Mouse (Mus musculus) heart, embryonic 11.5 days (tissue): Measurements from ENCODE around the gene Ptpn5. TPM values are rescaled to one million over a fixed set of nuclear protein-coding genes. Genes with fewer than 3 reads are reported as not detected.

ENCODE experiments used
- ATAC-seq: fragments of 200-750 bp; cut with Nextera tagmentation; replicated peaks from 2 replicates; pipeline ENCODE4 v1.8.0; 2017; ENCODE audit warnings: moderate library complexity; ENCODE audit not compliant: insufficient number of reproducible peaks, low FRiP score, low TSS enrichment
- H3K27ac ChIP-seq: fragments of 300-500 bp; sonication (generic); 2 replicates; pipeline ENCODE4 v1.5.1; 2014; ENCODE audit warnings: mild to moderate bottlenecking, low read depth, low read length
- H3K27me3 ChIP-seq: fragments of 300-500 bp; sonication (generic); 2 replicates; pipeline ENCODE4 v1.6.1; 2014; ENCODE audit warnings: mild to moderate bottlenecking, low read length, mixed read lengths; ENCODE audit not compliant: control insufficient read depth, insufficient read depth
- H3K36me3 ChIP-seq: fragments of 300-500 bp; sonication (generic); 2 replicates; pipeline ENCODE4 v1.6.1; 2014; ENCODE audit warnings: mild to moderate bottlenecking, low read length, moderate library complexity, mixed read lengths; ENCODE audit not compliant: control insufficient read depth, insufficient read depth
- H3K4me1 ChIP-seq: fragments of 300-500 bp; sonication (generic); 2 replicates; pipeline ENCODE4 v1.6.1; 2014; ENCODE audit warnings: low read length; ENCODE audit not compliant: control insufficient read depth, insufficient read depth
- H3K4me2 ChIP-seq: fragments of 300-500 bp; sonication (generic); 2 replicates; pipeline ENCODE4 v1.6.1; 2014; ENCODE audit warnings: mild to moderate bottlenecking, moderate library complexity
- H3K4me3 ChIP-seq: fragments of 300-500 bp; sonication (generic); 2 replicates; pipeline ENCODE4 v1.5.1; 2014; ENCODE audit warnings: low read depth, low read length
- H3K9ac ChIP-seq: fragments of 300-500 bp; sonication (generic); 2 replicates; pipeline ENCODE4 v1.6.1; 2014; ENCODE audit warnings: mild to moderate bottlenecking, low read depth, low read length, moderate library complexity
- H3K9me3 ChIP-seq: fragments of 300-500 bp; sonication (generic); replicated peaks from 2 replicates; pipeline ENCODE4 v1.6.1; 2016; ENCODE audit warnings: low read length; ENCODE audit not compliant: control insufficient read depth
- WGBS: fragments of 180-500 bp; shearing (Covaris S2); extraction: QIAGEN DNeasy Blood & Tissue Kit; methylation state at CpG from one replicate; pipeline ENCODE4 v1.1.7; 2014; ENCODE audit not compliant: insufficient replicate concordance; 5-methylcytosine and 5-hydroxymethylcytosine counted together
- polyA plus RNA-seq: library from polyadenylated mRNA; unstranded; fragments of >200 nt; fragmentation: Nextera tagmentation; extraction: Ambion mirVana; gene quantifications from 2 replicates; pipeline ENCODE4 v1.2.1, GENCODE M21; 2014

The Ptpn5 gene
- polyA plus RNA-seq, 1 experiment from 2014 or later: 0.07 TPM

DNA sequence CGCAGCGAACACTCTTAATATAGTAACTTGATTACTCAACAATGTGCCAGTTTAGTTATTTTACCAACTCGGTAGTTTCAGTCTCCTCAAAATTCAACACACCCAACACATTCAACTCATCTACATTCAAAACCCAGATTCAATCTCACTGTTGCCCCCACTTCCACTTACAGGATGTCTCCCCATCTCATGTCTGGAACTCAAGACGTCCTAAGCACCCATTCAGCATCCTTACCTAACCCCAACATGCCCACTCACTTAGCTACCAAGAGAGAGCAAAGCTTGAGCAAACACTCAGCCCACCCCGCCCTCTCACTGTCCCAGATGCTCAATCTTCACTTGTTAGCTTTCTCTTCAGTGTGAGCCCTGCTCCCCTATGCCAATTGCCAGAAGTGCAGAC lies 71.9 kb downstream of the Ptpn5 start:
- H3K36me3 ChIP-seq: no peaks in the 10 kb centered on the region
- ATAC-seq: no peak
- H3K9me3 ChIP-seq: no peaks in the 10 kb centered on the region
- H3K4me2 ChIP-seq: no peak overlapping the region
- no peaks in the 10 kb centered on the region for H3K27me3 ChIP-seq
- H3K27ac ChIP-seq: no peak overlapping the region
- WGBS: 66% methylated on average over 5 of the region's 5 CpGs
- no peaks in the 10 kb centered on the region; the same call in 1 of the 2 replicates for H3K4me1 ChIP-seq
- H3K9ac ChIP-seq: no peak overlapping the region
- no peak overlapping the region for H3K4me3 ChIP-seq

- Histone ChIP-seq H3K27ac (no peak overlapping the region), H3K4me2 (no peak overlapping the region), H3K9ac (no peak overlapping the region), H3K4me1 (no peaks in the 10 kb centered on the region; the same call in 1 of the 2 replicates), H3K4me3 (no peak overlapping the region), H3K36me3 (no peaks in the 10 kb centered on the region), H3K27me3 (no peaks in the 10 kb centered on the region), H3K9me3 (no peaks in the 10 kb centered on the region)
- 32% methylated on average over 7 of the region's 7 CpGs for WGBS
- no peak for ATAC-seq
Observed at GRCm38 (mm10) chr7:47059339-47059738, 74.1 kb downstream of the Ptpn5 start.

DNA sequence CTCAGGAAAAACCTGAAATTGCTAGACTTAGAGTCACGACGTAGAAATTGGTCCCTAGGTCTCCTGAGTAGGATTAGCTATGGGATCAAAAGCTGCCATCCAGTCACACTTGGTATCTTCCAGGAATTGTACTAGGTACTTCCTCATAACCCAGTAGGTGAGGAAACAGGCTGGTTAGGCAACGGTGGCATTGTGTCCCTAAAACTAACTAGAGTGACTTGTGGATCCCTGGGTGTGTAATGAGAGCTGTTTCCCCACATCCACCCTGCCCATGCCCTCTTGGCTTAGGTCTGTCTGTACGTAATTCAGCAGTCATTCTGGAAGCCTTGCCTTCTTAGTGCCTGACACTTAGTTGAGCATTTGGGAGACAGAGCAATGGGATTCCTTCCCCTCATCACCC lies 77.2 kb downstream of the Ptpn5 start:
- Histone ChIP-seq H3K4me1 (peaks cover 12% of the 10 kb centered on the region), H3K9ac (no peak overlapping the region), H3K9me3 (no peaks in the 10 kb centered on the region), H3K4me2 (no peak overlapping the region), H3K27ac (no peak overlapping the region), H3K4me3 (no peak overlapping the region), H3K36me3 (0 out of 2 replicates have a peak, but pooled peaks cover 2% of the 10 kb centered on the region), H3K27me3 (no peaks in the 10 kb centered on the region)
- WGBS: 77% methylated on average over 4 of the region's 4 CpGs
- ATAC-seq: no peak

DNA sequence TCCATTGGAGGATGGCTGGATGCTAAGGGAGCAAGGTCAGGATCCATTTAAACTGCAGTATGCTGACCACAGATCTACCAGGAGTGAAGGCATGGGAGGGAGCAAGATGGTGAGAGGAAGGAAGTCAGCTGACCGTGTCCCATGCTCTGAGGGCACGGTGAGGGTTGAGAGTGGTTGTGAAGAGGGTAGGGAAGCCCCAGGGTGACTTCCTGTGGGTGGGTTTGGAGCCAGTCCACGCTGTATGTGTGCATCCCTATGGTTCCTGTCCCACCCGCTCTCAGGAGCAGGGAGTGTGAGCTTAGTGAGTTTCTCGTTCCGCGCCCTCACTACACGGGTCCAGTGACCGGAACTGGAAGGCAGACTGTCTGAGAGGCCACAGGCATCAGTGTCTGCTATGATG lies 77.7 kb downstream of the Ptpn5 start:
- Histone ChIP-seq H3K9ac (no peak overlapping the region), H3K9me3 (no peaks in the 10 kb centered on the region), H3K27ac (no peak overlapping the region), H3K4me2 (no peak overlapping the region), H3K36me3 (0 out of 2 replicates have a peak, but pooled peaks cover 2% of the 10 kb centered on the region), H3K27me3 (no peaks in the 10 kb centered on the region), H3K4me3 (no peak overlapping the region), H3K4me1 (peaks cover 15% of the 10 kb centered on the region)
- WGBS: 76% methylated on average over 9 of the region's 9 CpGs
- no peak for ATAC-seq

DNA sequence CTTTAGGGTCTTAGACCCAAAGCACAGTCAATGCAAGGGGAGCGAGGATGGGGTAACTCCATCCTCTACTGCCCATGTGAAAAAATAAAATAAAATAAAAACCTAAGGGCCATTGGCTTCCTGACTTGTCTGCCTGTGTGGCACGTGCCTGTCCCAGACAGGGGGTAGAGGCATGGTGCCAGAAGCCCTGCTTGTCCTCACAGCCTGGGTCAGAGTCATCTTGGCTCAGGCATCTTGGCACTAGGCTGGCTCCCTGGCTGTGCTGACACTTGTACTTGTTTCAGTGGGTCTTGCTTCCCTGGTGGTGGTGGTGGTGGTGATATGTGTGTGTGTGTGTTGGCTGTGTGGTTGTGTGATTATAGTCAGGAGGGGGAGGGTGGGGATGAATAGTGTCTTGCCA lies 78.8 kb downstream of the Ptpn5 start:
- 0 out of 2 replicates have a peak, but pooled peaks cover 2% of the 10 kb centered on the region for H3K36me3 ChIP-seq
- no peaks in the 10 kb centered on the region for H3K9me3 ChIP-seq
- H3K9ac ChIP-seq: no peak overlapping the region
- ATAC-seq: no peak
- no peak overlapping the region for H3K27ac ChIP-seq
- 78% methylated on average over 2 of the region's 2 CpGs for WGBS
- no peak overlapping the region for H3K4me2 ChIP-seq
- H3K27me3 ChIP-seq: no peaks in the 10 kb centered on the region
- peaks cover 15% of the 10 kb centered on the region for H3K4me1 ChIP-seq
- H3K4me3 ChIP-seq: no peak overlapping the region

GRCm38 (mm10) chr7:47053287-47053686 lies 80.2 kb downstream of the Ptpn5 start:
- Histone ChIP-seq H3K9me3 (no peaks in the 10 kb centered on the region), H3K36me3 (0 out of 2 replicates have a peak, but pooled peaks cover 2% of the 10 kb centered on the region), H3K4me1 (peaks cover 15% of the 10 kb centered on the region), H3K9ac (no peak overlapping the region), H3K27me3 (0 out of 2 replicates have a peak, but pooled peaks cover 2% of the 10 kb centered on the region), H3K4me3 (no peak overlapping the region), H3K27ac (no peak overlapping the region), H3K4me2 (no peak overlapping the region)
- 90% methylated on average over 15 of the region's 15 CpGs for WGBS
- no peak for ATAC-seq

DNA sequence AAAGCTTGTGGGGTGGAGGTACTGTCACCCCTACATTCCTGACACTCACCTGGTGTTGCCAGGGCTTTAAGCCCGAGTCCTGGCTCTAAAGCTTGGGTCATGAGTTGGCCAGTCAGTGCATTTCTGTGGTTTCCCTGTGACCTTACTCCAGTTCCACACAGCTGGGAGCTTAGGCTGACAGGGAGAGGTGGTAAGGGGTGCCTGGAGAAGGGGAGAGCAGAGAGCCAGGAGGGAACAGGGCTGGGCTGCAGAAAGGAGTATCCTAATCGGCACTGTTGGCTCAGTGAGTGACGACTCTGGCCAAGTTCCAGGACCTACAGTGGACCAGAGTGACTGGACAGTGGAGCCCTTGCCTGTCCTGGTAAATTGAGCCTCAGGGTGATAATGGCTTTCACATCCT lies 81.2 kb downstream of the Ptpn5 start:
- peak; percentile 25 for ATAC-seq
- 14% methylated on average over 3 of the region's 3 CpGs for WGBS
- H3K4me3 ChIP-seq: no peak overlapping the region
- H3K9ac ChIP-seq: no peak overlapping the region
- H3K27me3 ChIP-seq: 0 out of 2 replicates have a peak, but pooled peaks cover 2% of the 10 kb centered on the region
- H3K9me3 ChIP-seq: no peaks in the 10 kb centered on the region
- H3K4me2 ChIP-seq: peak overlapping the region; percentile 91
- H3K4me1 ChIP-seq: peaks cover 15% of the 10 kb centered on the region
- 0 out of 2 replicates have a peak, but pooled peaks cover 2% of the 10 kb centered on the region for H3K36me3 ChIP-seq
- peak overlapping the region; percentile 81 for H3K27ac ChIP-seq

DNA sequence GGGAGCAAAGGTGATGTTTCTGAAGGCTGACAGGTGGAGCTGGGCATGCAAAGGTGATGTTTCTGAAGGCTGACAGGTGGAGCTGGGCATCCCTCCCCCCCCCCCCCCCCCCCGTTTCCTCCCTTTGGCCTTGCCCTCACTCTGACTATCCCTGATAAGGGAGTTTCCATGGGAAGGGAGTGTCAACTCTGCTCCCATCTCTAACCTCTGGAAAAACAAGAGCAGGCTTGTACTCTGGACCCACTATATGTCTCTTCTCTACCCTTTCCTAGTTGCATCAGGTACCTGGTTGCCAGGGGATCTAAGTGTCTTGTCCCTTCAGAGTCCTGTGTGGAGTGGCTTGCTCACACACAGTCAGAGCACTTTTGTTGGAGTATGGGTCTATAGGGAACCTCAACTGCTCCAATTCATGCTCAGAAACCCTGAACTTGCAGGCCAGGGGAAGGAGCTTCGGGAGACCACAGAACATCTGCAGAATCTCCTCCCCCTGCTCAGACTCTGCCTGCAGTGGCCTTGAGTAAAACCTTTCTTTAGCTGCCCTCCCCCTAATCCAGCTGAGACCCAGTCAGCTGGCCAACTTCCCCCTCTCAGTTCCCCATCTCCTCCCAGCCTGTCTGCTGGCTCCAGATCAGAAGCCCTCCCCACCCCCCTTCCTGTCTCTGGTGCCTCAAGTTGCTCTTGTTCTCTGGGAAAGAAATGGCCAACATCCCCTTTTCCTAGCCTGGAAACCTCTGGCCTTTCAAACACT lies 81.9 kb downstream of the Ptpn5 start:
- ATAC-seq: no peak
- Histone ChIP-seq H3K36me3 (0 out of 2 replicates have a peak, but pooled peaks cover 2% of the 10 kb centered on the region), H3K27me3 (0 out of 2 replicates have a peak, but pooled peaks cover 2% of the 10 kb centered on the region), H3K4me3 (peak overlapping the region; percentile 75), H3K4me1 (peaks cover 15% of the 10 kb centered on the region), H3K4me2 (peak overlapping the region; percentile 91), H3K27ac (peak overlapping the region; percentile 81), H3K9me3 (no peaks in the 10 kb centered on the region), H3K9ac (no peak overlapping the region; the same call in 1 of the 2 replicates)
- WGBS: 5% methylated on average over 2 of the region's 2 CpGs
